Mouse (Mus musculus): Measurements from ENCODE around the gene Stk39.
A peak's percentile ranks its signal among the peaks of the same experiment; 100 is the strongest.

Gene Stk39

GRCm38 (mm10) chr2:68471759-68472550 is at the start of gene Stk39:
TSS of gene Stk39 (minus strand) at chr2:68472268.
- DNase-seq = peak; percentile 79 to 82

- no peak for DNase-seq
Measured at GRCm38 (mm10) chr2:68515409-68515808, 43.3 kb upstream of the Stk39 start.

GRCm38 (mm10) chr2:68503202-68503601 is 31.1 kb upstream of the Stk39 start:
- DNase-seq = no peak

- no peak for DNase-seq
Measured at GRCm38 (mm10) chr2:68502734-68503133, 30.7 kb upstream of the Stk39 start.

GRCm38 (mm10) chr2:68502236-68502635 is 30.2 kb upstream of the Stk39 start:
- DNase-seq = no peak

GRCm38 (mm10) chr2:68486275-68486674 is 14.2 kb upstream of the Stk39 start:
- no peak for DNase-seq

GRCm38 (mm10) chr2:68485141-68485540 is 13.1 kb upstream of the Stk39 start:
- DNase-seq = peak; percentile 18 to 35

- DNase-seq = no peak
Measured at GRCm38 (mm10) chr2:68482896-68483295, 10.8 kb upstream of the Stk39 start.

- no peak for DNase-seq
Measured at GRCm38 (mm10) chr2:68479823-68480222, 7.8 kb upstream of the Stk39 start.

GRCm38 (mm10) chr2:68472921-68473320 is 853 bp upstream of the Stk39 start:
- DNase-seq = no peak

GRCm38 (mm10) chr2:68472551-68472910 is 463 bp upstream of the Stk39 start:
- DNase-seq = no peak

- DNase-seq = peak; percentile 61 to 68
Measured at GRCm38 (mm10) chr2:68470891-68471758, 943 bp downstream of the Stk39 start.

- DNase-seq = no peak
Measured at GRCm38 (mm10) chr2:68469491-68469890, 2.6 kb downstream of the Stk39 start.

GRCm38 (mm10) chr2:68468698-68469097 is 3.4 kb downstream of the Stk39 start:
- peak; percentile 57 to 69 for DNase-seq

GRCm38 (mm10) chr2:68468259-68468658 is 3.8 kb downstream of the Stk39 start:
- DNase-seq = no peak

- no peak for DNase-seq
Measured at GRCm38 (mm10) chr2:68467085-68467978, 4.7 kb downstream of the Stk39 start.

- peak; percentile 68 to 77 for DNase-seq
Measured at GRCm38 (mm10) chr2:68466124-68467070, 5.7 kb downstream of the Stk39 start.

GRCm38 (mm10) chr2:68465266-68466123 is 6.6 kb downstream of the Stk39 start:
- no peak for DNase-seq

- DNase-seq = no peak
Measured at GRCm38 (mm10) chr2:68464456-68464855, 7.6 kb downstream of the Stk39 start.

- no peak for DNase-seq
Measured at GRCm38 (mm10) chr2:68463801-68464200, 8.3 kb downstream of the Stk39 start.

- no peak for DNase-seq
Measured at GRCm38 (mm10) chr2:68458115-68458514, 14.0 kb downstream of the Stk39 start.

All from thymus, postnatal 36 days (tissue).